Mouse (Mus musculus): ENCODE data around the gene Il3. TPM values are rescaled to one million over a fixed set of nuclear protein-coding genes. Genes with fewer than 3 reads are reported as not detected.

Gene Il3
- polyA plus RNA-seq (2012; rRNA removed) = not detected in 2 replicates

DNA sequence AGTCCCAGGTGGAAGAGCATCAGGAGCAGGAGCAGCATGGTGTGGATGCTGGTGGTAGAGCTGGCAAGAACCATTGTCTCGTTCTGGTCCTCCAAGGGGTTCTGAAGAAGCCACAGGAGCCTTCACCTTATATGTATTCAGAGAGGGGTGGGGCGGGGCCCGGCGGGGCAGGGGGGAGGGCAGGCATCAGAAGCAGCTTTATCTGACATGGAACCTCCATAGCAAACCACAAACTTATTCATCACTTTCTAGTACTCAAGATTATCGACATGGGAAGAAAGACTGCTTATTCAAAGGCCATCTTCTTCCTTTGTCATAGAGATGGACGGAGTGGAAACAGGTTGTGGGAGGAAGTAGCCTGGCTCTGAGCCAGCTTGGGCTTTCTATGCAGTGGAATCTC lies at the start of gene Il3:
Gene Il3 (minus strand): TSS at position 101 of the 400 bp plus-strand sequence.
- no peak within 1 kb of the TSS for H3K27ac ChIP-seq (ENCODE audit: insufficient read depth, low read length)
- H3K4me3 ChIP-seq (ENCODE audit: insufficient read depth, low read length) = no peak within 1 kb of the TSS
- no peaks in the 10 kb centered on the region for H3K4me1 ChIP-seq (ENCODE audit: control insufficient read depth, insufficient read depth, low read length)
- TF ChIP-seq POLR2A (IDR thresholded peaks at IDR 0.05; ENCODE audit: extremely low read depth, insufficient read depth, low read length) (no peak), CTCF (IDR thresholded peaks at IDR 0.05; ENCODE audit: extremely low read depth, insufficient read depth, low read length) (no peak)

DNA sequence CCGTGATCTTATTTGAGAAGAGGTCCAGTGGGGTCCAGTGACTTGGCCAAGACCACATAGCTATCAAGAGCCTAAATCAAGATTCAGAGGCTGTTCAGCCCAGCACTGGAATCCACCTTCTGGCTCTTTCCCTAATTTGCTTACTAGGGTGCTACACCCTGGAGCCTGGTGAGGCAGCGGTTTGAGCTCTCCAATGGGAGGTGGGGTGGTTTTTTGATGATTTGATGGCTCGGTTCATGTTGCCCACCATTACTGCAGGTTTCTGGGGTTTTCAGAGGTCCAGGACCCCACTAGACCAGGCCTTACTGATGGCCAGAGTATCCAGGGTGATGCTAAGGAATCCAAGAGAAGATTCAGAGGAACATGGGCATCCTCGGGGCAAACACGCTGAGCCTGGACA lies 48.3 kb upstream of the Il3 start:
- peak overlapping the region; percentile 61; the same call in 1 of the 2 replicates for H3K27ac ChIP-seq (ENCODE audit: insufficient read depth, low read length)

GRCm38 (mm10) chr11:54314740-54315139 lies 47.7 kb upstream of the Il3 start:
- peaks cover 19% of the 10 kb centered on the region for H3K4me1 ChIP-seq (ENCODE audit: control insufficient read depth, insufficient read depth, low read length)
- peak overlapping the region; percentile 37 for H3K4me3 ChIP-seq (ENCODE audit: insufficient read depth, low read length)
- TF ChIP-seq POLR2A (IDR thresholded peaks at IDR 0.05; ENCODE audit: extremely low read depth, insufficient read depth, low read length) (peak; percentile 49; the same call in 1 of the 2 replicates), CTCF (IDR thresholded peaks at IDR 0.05; ENCODE audit: extremely low read depth, insufficient read depth, low read length) (no peak)
- H3K27ac ChIP-seq (ENCODE audit: insufficient read depth, low read length) = peak overlapping the region; percentile 61; the same call in 1 of the 2 replicates

More for the DNA sequence above, 48.3 kb upstream of the Il3 start:
- TF ChIP-seq POLR2A (IDR thresholded peaks at IDR 0.05; ENCODE audit: extremely low read depth, insufficient read depth, low read length) (no peak), CTCF (IDR thresholded peaks at IDR 0.05; ENCODE audit: extremely low read depth, insufficient read depth, low read length) (no peak)
- Histone ChIP-seq H3K4me3 (ENCODE audit: insufficient read depth, low read length) (peak overlapping the region; percentile 37), H3K4me1 (ENCODE audit: control insufficient read depth, insufficient read depth, low read length) (peaks cover 16% of the 10 kb centered on the region)

- TF ChIP-seq CTCF (IDR thresholded peaks at IDR 0.05; ENCODE audit: extremely low read depth, insufficient read depth, low read length) (no peak), POLR2A (IDR thresholded peaks at IDR 0.05; ENCODE audit: extremely low read depth, insufficient read depth, low read length) (no peak)
- Histone ChIP-seq H3K27ac (ENCODE audit: insufficient read depth, low read length) (no peak overlapping the region), H3K4me3 (ENCODE audit: insufficient read depth, low read length) (no peak overlapping the region), H3K4me1 (ENCODE audit: control insufficient read depth, insufficient read depth, low read length) (peaks cover 20% of the 10 kb centered on the region)
These were observed 46.6 kb upstream of the Il3 start for GRCm38 (mm10) chr11:54313391-54314360.

DNA sequence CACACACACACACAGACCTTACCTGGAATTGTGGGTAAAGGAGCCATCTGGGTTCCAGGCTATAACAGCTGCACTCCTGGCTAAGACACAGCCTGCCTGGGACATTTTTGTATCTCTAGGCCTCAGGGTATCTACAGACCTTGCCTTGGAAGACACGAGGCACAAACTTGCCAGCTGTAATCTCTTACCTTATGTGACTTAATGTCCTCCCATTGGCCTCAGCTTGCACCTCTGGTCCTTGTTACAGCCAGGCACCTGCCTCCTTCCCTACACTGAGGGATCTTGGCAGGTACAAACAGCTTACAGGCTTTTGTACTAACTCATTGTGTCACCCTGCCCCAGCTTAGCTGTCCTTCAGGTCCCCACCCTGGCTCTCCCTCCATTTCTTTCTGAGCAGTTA lies 45.5 kb upstream of the Il3 start:
- Histone ChIP-seq H3K4me3 (ENCODE audit: insufficient read depth, low read length) (no peak overlapping the region), H3K4me1 (ENCODE audit: control insufficient read depth, insufficient read depth, low read length) (peaks cover 20% of the 10 kb centered on the region), H3K27ac (ENCODE audit: insufficient read depth, low read length) (peak overlapping the region; percentile 43)
- TF ChIP-seq POLR2A (IDR thresholded peaks at IDR 0.05; ENCODE audit: extremely low read depth, insufficient read depth, low read length) (no peak), CTCF (IDR thresholded peaks at IDR 0.05; ENCODE audit: extremely low read depth, insufficient read depth, low read length) (no peak)

GRCm38 (mm10) chr11:54312021-54312420 lies 44.9 kb upstream of the Il3 start:
- H3K4me1 ChIP-seq (ENCODE audit: control insufficient read depth, insufficient read depth, low read length) = peaks cover 20% of the 10 kb centered on the region
- TF ChIP-seq CTCF (IDR thresholded peaks at IDR 0.05; ENCODE audit: extremely low read depth, insufficient read depth, low read length) = no peak
- TF ChIP-seq POLR2A (IDR thresholded peaks at IDR 0.05; ENCODE audit: extremely low read depth, insufficient read depth, low read length) = no peak

DNA sequence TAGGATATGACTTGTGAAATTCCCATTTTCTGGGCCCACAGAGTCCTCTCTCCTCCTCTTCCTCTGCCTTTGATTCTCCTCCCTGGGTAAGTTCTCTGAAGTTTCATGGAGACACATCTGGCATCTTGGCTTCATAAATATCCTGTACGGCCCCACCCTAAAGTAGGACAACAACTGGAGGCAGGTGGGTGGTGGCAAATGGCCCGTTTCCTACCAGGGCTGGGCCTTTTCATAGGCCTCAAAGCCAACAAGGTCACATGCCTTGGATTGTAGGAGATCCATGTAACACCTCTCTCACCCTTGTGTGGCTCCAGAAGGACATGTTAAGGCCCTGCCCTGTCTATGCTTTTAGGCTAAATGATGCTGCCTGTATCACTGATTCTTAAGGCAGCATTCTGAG lies 43.5 kb upstream of the Il3 start:
- TF ChIP-seq CTCF (IDR thresholded peaks at IDR 0.05; ENCODE audit: extremely low read depth, insufficient read depth, low read length) (no peak), POLR2A (IDR thresholded peaks at IDR 0.05; ENCODE audit: extremely low read depth, insufficient read depth, low read length) (no peak)
- peaks cover 18% of the 10 kb centered on the region for H3K4me1 ChIP-seq (ENCODE audit: control insufficient read depth, insufficient read depth, low read length)
- no peak overlapping the region for H3K4me3 ChIP-seq (ENCODE audit: insufficient read depth, low read length)
- H3K27ac ChIP-seq (ENCODE audit: insufficient read depth, low read length) = no peak overlapping the region

More at GRCm38 (mm10) chr11:54312021-54312420, 44.9 kb upstream of the Il3 start:
- H3K4me3 ChIP-seq (ENCODE audit: insufficient read depth, low read length) = no peak overlapping the region
- H3K27ac ChIP-seq (ENCODE audit: insufficient read depth, low read length) = no peak overlapping the region

DNA sequence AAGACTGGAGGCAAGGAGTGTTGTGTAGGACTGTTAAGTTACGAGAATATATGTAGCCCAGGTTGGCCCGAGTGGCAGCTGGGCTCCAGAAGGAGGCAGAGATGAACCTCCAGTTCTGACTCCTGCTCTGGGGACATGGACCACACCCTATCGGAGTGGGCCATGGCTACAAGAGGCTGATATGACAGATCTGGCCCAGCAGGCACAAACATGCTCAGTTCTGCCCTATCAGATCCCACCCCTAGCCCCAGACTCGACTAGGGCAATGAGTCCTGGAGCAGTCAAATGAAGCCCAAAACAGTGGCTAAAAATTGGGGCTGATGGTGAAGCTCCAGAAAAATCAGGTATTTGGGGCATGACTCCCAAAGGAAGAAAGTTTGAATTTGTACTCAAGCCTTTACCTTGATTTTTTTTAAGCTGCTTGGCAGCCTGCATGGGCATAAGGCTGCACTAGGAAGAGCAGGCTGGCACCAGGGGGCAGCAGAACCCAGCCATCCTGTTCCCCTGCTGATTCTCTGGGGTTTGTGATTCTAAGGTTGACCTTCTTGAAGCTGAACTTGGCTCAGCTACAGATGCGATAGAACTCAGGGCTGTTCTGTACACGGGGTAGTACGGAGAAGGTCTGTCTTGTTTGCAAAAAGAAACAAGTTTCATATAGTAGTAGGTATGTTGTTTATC lies 40.2 kb upstream of the Il3 start:
- TF ChIP-seq CTCF (IDR thresholded peaks at IDR 0.05; ENCODE audit: extremely low read depth, insufficient read depth, low read length) (peak; percentile 77), POLR2A (IDR thresholded peaks at IDR 0.05; ENCODE audit: extremely low read depth, insufficient read depth, low read length) (no peak)
- H3K4me3 ChIP-seq (ENCODE audit: insufficient read depth, low read length) = no peak overlapping the region
- peaks cover 12% of the 10 kb centered on the region for H3K4me1 ChIP-seq (ENCODE audit: control insufficient read depth, insufficient read depth, low read length)
- H3K27ac ChIP-seq (ENCODE audit: insufficient read depth, low read length) = no peak overlapping the region

DNA sequence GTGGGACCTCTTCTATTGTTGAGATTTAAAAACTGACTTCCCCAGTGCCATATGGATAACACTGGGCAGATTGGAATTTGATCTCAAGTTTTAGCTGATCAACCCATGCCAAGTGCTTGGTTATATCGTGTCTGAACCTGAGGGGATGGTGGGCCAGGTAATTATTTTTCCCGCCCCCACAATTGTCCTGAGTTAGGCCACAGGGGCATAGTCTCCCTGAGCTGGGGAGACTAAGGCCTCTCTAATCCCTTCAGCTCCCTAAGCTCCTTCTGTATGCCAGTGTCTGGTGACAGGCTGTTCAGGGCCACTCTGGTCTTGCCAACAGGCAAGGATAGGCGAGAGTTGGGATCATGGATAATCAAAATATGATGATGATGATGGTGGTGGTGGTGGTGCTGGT lies 38.3 kb upstream of the Il3 start:
- Histone ChIP-seq H3K4me1 (ENCODE audit: control insufficient read depth, insufficient read depth, low read length) (peaks cover 14% of the 10 kb centered on the region), H3K27ac (ENCODE audit: insufficient read depth, low read length) (no peak overlapping the region), H3K4me3 (ENCODE audit: insufficient read depth, low read length) (peak overlapping the region; percentile 88)
- TF ChIP-seq POLR2A (IDR thresholded peaks at IDR 0.05; ENCODE audit: extremely low read depth, insufficient read depth, low read length) = no peak
- no peak for TF ChIP-seq CTCF (IDR thresholded peaks at IDR 0.05; ENCODE audit: extremely low read depth, insufficient read depth, low read length)
